Mouse (Mus musculus) limb, embryonic 15.5 days (tissue): Measurements from ENCODE around the gene Klrb1b. TPM values are rescaled to one million over a fixed set of nuclear protein-coding genes. Genes with fewer than 3 reads are reported as not detected.
"Not testable (repeated sequence)": the region's sequence is repeated elsewhere in the genome, so short reads cannot be mapped to it uniquely, and the experiment has no call there.

Experiments used
- ATAC-seq: fragments of 200-750 bp; cut with Nextera tagmentation; 2 replicates; pipeline ENCODE4 v1.8.0; 2017; ENCODE audit warnings: low read depth, moderate TSS enrichment; ENCODE audit not compliant: insufficient number of reproducible peaks, low FRiP score, low TSS enrichment
- H3K27ac ChIP-seq: fragments of 300-500 bp; sonication (generic); 2 replicates; pipeline ENCODE4 v1.5.1; 2015; ENCODE audit warnings: moderate library complexity, mild to moderate bottlenecking, inconsistent platforms
- H3K27me3 ChIP-seq: fragments of 300-500 bp; sonication (generic); 2 replicates; pipeline ENCODE4 v1.6.1; 2015; ENCODE audit warnings: inconsistent platforms
- H3K36me3 ChIP-seq: fragments of 300-500 bp; sonication (generic); 2 replicates; pipeline ENCODE4 v1.6.1; 2015; ENCODE audit warnings: inconsistent platforms
- H3K4me1 ChIP-seq: fragments of 300-500 bp; sonication (generic); 2 replicates; pipeline ENCODE4 v1.6.1; 2015; ENCODE audit warnings: inconsistent platforms
- H3K4me2 ChIP-seq: fragments of 300-500 bp; sonication (generic); 2 replicates; pipeline ENCODE4 v1.6.1; 2015; ENCODE audit warnings: mild to moderate bottlenecking, inconsistent platforms
- H3K4me3 ChIP-seq: fragments of 300-500 bp; sonication (generic); 2 replicates; pipeline ENCODE4 v1.5.1; 2015; ENCODE audit warnings: mild to moderate bottlenecking, inconsistent platforms
- H3K9ac ChIP-seq: fragments of 300-500 bp; sonication (generic); 2 replicates; pipeline ENCODE4 v1.6.1; 2015; ENCODE audit warnings: inconsistent platforms
- H3K9me3 ChIP-seq: fragments of 300-500 bp; sonication (generic); 2 replicates; pipeline ENCODE4 v1.6.1; 2016; ENCODE audit warnings: inconsistent platforms
- WGBS: fragments of 180-500 bp; shearing (Covaris S2); methylation state at CpG from one replicate; pipeline ENCODE4 v1.1.7; 2015; 5-methylcytosine and 5-hydroxymethylcytosine counted together
- polyA plus RNA-seq: library from polyadenylated mRNA; unstranded; fragments of >200 nt; fragmentation: Nextera tagmentation; extraction: Ambion mirVana; gene quantifications from 2 replicates; pipeline ENCODE4 v1.2.1, GENCODE M21; 2015

Klrb1b gene
- polyA plus RNA-seq, 1 experiment from 2014 or later: 0.18 TPM

- Histone ChIP-seq H3K27me3 (no peaks in the 10 kb centered on the region), H3K4me2 (no peak overlapping the region), H3K9me3 (no peaks in the 10 kb centered on the region), H3K4me1 (no peaks in the 10 kb centered on the region), H3K4me3 (no peak overlapping the region), H3K27ac (no peak overlapping the region), H3K36me3 (no peaks in the 10 kb centered on the region), H3K9ac (no peak overlapping the region)
- no peak for ATAC-seq
- WGBS: 71% methylated on average over 3 of the region's 3 CpGs
Measured at GRCm38 (mm10) chr6:128807021-128807420, 19.1 kb downstream of the Klrb1b start.

GRCm38 (mm10) chr6:128804823-128805640 is 21.1 kb downstream of the Klrb1b start:
- not testable (repeated sequence) for ATAC-seq, H3K27me3 ChIP-seq, H3K36me3 ChIP-seq, H3K4me2 ChIP-seq, H3K4me1 ChIP-seq, H3K9me3 ChIP-seq, H3K27ac ChIP-seq, H3K9ac ChIP-seq, H3K4me3 ChIP-seq
- 68% methylated on average over 7 of the region's 7 CpGs for WGBS

- no peaks in the 10 kb centered on the region for H3K27me3 ChIP-seq
- ATAC-seq: peak; percentile 94
- 0 out of 2 replicates have a peak overlapping the region, but pooled peaks have one; percentile 47 for H3K27ac ChIP-seq
- H3K9ac ChIP-seq: 0 out of 2 replicates have a peak overlapping the region, but pooled peaks have one; percentile 42
- H3K4me1 ChIP-seq: peaks cover 5% of the 10 kb centered on the region; the same call in 1 of the 2 replicates
- peak overlapping the region; percentile 62 for H3K4me2 ChIP-seq
- no peaks in the 10 kb centered on the region for H3K36me3 ChIP-seq
- peak overlapping the region; percentile 47 for H3K4me3 ChIP-seq
- no peaks in the 10 kb centered on the region for H3K9me3 ChIP-seq
- WGBS: 7% methylated on average over 26 of the region's 26 CpGs
Measured at GRCm38 (mm10) chr6:128802999-128803857, 22.9 kb downstream of the Klrb1b start.

- H3K4me2 ChIP-seq: peak overlapping the region; percentile 62
- peak overlapping the region; percentile 42; the same call in 1 of the 2 replicates for H3K9ac ChIP-seq
- no peaks in the 10 kb centered on the region for H3K36me3 ChIP-seq
- H3K4me3 ChIP-seq: peak overlapping the region; percentile 47
- peak; percentile 30; the same call in 1 of the 2 replicates for ATAC-seq
- peak overlapping the region; percentile 83 for H3K27ac ChIP-seq
- 11% methylated on average over 10 of the region's 10 CpGs for WGBS
- H3K9me3 ChIP-seq: no peaks in the 10 kb centered on the region
- no peaks in the 10 kb centered on the region for H3K27me3 ChIP-seq
- H3K4me1 ChIP-seq: peaks cover 12% of the 10 kb centered on the region; the same call in 1 of the 2 replicates
Measured at GRCm38 (mm10) chr6:128802557-128802956, 23.6 kb downstream of the Klrb1b start.

GRCm38 (mm10) chr6:128800696-128801095 is 25.4 kb downstream of the Klrb1b start:
- not testable (repeated sequence) for H3K36me3 ChIP-seq, H3K27ac ChIP-seq, ATAC-seq, H3K9ac ChIP-seq, H3K4me2 ChIP-seq, H3K4me3 ChIP-seq, H3K9me3 ChIP-seq, H3K27me3 ChIP-seq
- 79% methylated on average over 5 of the region's 5 CpGs for WGBS
- peaks cover 13% of the 10 kb centered on the region; the same call in 1 of the 2 replicates for H3K4me1 ChIP-seq

GRCm38 (mm10) chr6:128799896-128800270 is 26.2 kb downstream of the Klrb1b start:
- peak overlapping the region; percentile 47 for H3K4me2 ChIP-seq
- H3K27me3 ChIP-seq: no peaks in the 10 kb centered on the region
- H3K4me1 ChIP-seq: peaks cover 13% of the 10 kb centered on the region; the same call in 1 of the 2 replicates
- peak overlapping the region; percentile 95; the same call in 1 of the 2 replicates for H3K27ac ChIP-seq
- H3K9ac ChIP-seq: no peak overlapping the region
- 19% methylated on average over 7 of the region's 7 CpGs for WGBS
- H3K36me3 ChIP-seq: no peaks in the 10 kb centered on the region
- H3K9me3 ChIP-seq: no peaks in the 10 kb centered on the region
- no peak for ATAC-seq
- H3K4me3 ChIP-seq: peak overlapping the region; percentile 61

GRCm38 (mm10) chr6:128799144-128799895 is 26.8 kb downstream of the Klrb1b start:
- Histone ChIP-seq H3K27ac (peak overlapping the region; percentile 95), H3K4me2 (peak overlapping the region; percentile 53), H3K9ac (peak overlapping the region; percentile 61), H3K4me3 (peak overlapping the region; percentile 61), H3K4me1 (peaks cover 13% of the 10 kb centered on the region; the same call in 1 of the 2 replicates)
- H3K27me3 ChIP-seq, H3K36me3 ChIP-seq, H3K9me3 ChIP-seq: not testable (repeated sequence)
- WGBS: under 1% methylated on average over 49 of the region's 49 CpGs
- ATAC-seq: peak; percentile 72

- H3K9me3 ChIP-seq, H3K36me3 ChIP-seq, H3K27me3 ChIP-seq: not testable (repeated sequence)
- under 1% methylated on average over 20 of the region's 20 CpGs for WGBS
- peak; percentile 49; the same call in 1 of the 2 replicates for ATAC-seq
- H3K4me1 ChIP-seq: peaks cover 13% of the 10 kb centered on the region; the same call in 1 of the 2 replicates
- peak overlapping the region; percentile 53 for H3K4me2 ChIP-seq
- H3K27ac ChIP-seq: peak overlapping the region; percentile 95
- peak overlapping the region; percentile 61 for H3K4me3 ChIP-seq
- H3K9ac ChIP-seq: peak overlapping the region; percentile 61
Measured at GRCm38 (mm10) chr6:128798772-128799143, 27.4 kb downstream of the Klrb1b start.

GRCm38 (mm10) chr6:128797936-128798771 is 28.0 kb downstream of the Klrb1b start:
- Histone ChIP-seq H3K4me1 (peaks cover 13% of the 10 kb centered on the region; the same call in 1 of the 2 replicates), H3K9ac (0 out of 2 replicates have a peak overlapping the region, but pooled peaks have one; percentile 26), H3K4me2 (peak overlapping the region; percentile 53), H3K9me3 (no peaks in the 10 kb centered on the region), H3K4me3 (peak overlapping the region; percentile 61), H3K36me3 (no peaks in the 10 kb centered on the region), H3K27me3 (no peaks in the 10 kb centered on the region), H3K27ac (peak overlapping the region; percentile 54; the same call in 1 of the 2 replicates)
- 12% methylated on average over 15 of the region's 15 CpGs for WGBS
- ATAC-seq: no peak

- 70% methylated on average over 12 of the region's 12 CpGs for WGBS
- Histone ChIP-seq H3K9ac (no peak overlapping the region), H3K36me3 (no peaks in the 10 kb centered on the region), H3K9me3 (no peaks in the 10 kb centered on the region), H3K4me2 (peak overlapping the region; percentile 53), H3K4me3 (peak overlapping the region; percentile 61; the same call in 1 of the 2 replicates), H3K27ac (peak overlapping the region; percentile 54; the same call in 1 of the 2 replicates), H3K4me1 (peaks cover 13% of the 10 kb centered on the region; the same call in 1 of the 2 replicates), H3K27me3 (no peaks in the 10 kb centered on the region)
- ATAC-seq: no peak
Measured at GRCm38 (mm10) chr6:128797185-128797905, 28.8 kb downstream of the Klrb1b start.
